Mouse (Mus musculus): Measurements from ENCODE around the gene Bod1.

DNA sequence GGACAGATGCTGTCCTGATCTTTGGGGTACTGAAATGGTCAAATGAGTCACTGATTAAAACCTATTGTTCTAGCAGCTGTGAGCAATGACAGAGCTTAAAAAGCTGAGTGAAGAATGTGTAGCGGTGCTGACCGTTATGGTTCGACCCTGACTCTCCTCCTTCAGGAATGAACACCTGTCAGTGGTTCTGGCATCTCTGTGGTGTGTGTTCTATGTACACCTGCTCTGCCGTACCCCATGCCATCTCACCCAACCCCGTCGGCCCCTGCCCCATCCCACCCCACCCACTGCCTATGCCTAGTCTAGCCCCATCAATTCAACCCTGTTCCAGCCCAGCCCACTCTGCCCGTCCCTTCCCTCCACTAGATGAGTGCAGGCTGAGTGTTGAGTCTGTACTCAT lies 9.5 kb downstream of the Bod1 start:
- no peak for TF ChIP-seq CTCF (IDR thresholded peaks at IDR 0.05; ENCODE audit: low read depth, low read length)
- no peak for TF ChIP-seq TAL1 (conservative IDR thresholded peaks at IDR 0.05; ENCODE audit: low read depth, low read length)
- TF ChIP-seq GATA1 (IDR thresholded peaks at IDR 0.05; ENCODE audit: borderline replicate concordance, low read length): no peak
- no peak for TF ChIP-seq GATA2 (IDR thresholded peaks at IDR 0.05; ENCODE audit: borderline replicate concordance, low read depth, low read length)
- no peak for TF ChIP-seq POLR2AphosphoS5 (IDR thresholded peaks at IDR 0.05; ENCODE audit: insufficient replicate concordance, low read depth, low read length)
